Mouse (Mus musculus): ENCODE measurements around the gene B3gntl1.

The B3gntl1 gene

DNA sequence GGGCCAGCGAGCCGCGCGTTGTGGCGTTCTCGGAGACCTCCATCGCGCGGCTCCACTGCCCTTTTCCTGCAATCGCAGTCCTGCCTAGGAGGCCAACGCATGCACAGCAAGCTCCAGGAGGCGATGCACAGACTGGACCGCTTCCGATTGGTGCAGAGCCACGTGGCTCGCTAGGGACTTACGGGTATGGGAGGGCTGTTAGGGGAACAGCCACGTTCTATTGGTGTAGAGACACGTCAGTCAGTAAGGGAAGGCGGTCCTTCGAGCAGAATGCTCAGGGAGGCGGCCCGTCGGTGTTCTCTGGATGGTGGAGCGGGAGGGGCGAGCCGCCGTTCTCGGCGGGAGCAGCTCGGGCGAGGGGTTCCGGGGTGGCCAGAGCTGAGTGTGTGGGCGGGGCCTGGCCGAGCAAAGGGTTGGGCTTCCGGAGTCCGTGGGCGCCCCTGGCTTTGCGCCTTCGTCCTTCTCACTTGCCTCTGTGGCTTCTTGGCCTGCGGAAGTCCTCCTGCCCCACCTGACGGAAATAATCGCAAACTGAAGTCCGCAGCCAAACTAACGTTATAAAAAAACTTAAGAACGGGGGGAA lies at the start of gene B3gntl1:
Gene B3gntl1 (minus strand): TSS at position 164 of the 583 bp plus-strand sequence.
- peak; percentile 99 for DNase-seq

DNA sequence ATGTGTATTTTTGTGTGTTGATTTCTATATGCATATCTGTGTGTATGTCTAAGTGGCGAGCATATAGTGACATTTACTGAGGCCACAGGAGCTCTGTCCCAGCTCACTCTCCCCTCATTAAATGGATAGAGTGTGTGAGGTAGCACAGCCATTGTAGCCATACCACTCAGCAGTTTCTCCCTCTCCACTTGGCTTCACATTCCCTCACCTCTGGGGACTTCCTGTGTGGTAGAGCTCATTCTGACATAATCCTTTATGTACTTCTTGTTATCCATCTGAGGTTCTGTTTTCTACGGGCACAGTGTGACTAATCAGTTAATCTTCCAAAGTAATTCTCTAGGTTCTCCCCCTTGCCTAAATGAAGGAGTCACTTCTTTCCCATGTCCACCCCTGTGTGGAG lies 49.5 kb upstream of the B3gntl1 start:
- DNase-seq = no peak

DNA sequence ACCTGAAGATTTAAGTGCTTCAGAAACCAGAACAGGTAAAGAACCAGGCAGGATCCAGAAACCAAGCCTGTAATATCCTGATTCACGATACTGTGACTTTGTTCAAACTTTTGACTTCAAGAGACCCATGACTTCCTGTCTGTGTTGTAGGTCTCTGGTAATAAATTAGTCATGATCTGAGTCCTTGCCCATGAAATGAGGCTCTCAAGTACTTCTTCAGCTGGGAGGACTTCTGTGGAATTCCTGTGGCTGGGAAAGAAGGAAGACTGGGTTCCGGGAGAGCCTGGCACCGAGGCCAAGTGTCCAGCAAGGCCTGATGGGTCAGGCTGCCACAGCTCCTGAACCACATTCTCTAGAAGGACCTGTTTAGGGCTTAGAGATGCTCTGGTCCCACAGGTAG lies 47.8 kb upstream of the B3gntl1 start:
- DNase-seq = no peak

DNA sequence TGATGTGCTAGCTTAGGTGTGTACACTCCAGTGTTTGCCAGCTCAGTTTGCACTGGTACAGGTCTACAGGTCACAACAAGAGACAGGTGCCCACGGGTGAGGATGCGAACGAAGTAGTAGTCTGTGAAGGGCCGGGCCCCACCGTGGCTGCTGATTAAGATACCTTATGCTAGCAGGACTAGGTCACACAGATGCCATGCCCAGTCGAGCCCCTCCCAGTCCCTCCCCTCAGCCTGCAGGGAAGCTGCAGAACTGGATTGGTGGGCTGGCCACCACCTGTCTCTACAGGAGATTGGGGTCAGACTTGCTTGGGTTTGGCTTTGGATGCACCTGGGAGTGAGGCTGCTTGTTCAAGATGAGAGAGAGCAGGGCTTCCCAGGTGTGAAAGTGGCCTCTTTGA lies 44.8 kb upstream of the B3gntl1 start:
- no peak for DNase-seq

DNA sequence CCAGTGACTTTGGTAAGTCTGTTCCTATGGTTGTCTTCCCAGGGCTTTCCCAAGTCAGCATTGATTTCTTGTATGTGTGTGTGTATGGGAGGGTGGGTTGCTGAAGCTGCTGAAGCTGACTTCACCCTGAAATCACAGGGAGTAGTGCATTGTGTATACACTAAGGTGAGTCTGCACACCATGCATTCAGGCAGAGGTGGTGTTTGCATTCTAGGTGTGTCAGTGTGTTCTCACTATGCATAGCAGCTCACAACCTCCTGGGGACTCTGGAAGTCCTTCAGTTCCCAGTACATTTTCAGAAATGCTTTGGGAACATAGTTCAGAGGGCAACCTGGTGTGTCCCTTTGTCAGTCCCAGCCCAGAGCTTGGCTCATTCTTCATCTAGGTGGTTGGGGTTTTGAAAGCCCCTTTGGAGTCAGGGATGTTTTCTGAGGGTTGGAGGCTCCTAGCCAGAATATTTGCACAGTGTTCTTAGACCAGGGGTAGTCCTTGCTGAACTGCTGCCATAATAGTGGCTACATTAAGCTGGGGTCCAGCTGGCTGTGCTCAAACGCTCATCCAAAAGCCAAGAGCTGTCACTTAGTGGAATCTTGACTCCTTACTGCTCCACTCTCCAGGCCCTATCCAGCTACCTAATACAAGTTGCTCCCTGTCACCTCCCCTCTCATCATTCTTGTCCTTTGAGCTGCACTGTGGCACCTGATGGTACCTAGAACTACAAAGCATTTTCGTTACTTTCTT lies 42.0 kb upstream of the B3gntl1 start:
- DNase-seq = no peak

DNA sequence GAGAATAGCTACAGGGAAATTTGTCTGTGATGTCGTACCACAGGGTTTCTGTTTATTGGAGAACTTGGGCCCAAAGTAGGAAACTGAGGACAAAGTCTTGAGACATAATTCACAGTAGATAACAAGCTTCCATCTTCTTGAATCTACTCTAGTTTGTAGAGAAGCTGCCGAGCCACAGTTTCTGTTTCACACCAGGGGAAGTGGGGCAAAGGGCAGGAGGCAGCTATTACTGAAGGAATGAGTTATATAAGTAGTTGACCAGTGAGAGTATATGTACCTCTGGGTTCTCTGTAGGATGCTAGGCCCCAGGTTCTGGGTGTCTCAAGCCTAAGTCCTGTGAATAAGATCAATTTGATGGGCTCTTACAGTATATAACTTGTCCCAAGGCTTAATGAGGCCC lies 40.6 kb upstream of the B3gntl1 start:
- no peak for DNase-seq

DNA sequence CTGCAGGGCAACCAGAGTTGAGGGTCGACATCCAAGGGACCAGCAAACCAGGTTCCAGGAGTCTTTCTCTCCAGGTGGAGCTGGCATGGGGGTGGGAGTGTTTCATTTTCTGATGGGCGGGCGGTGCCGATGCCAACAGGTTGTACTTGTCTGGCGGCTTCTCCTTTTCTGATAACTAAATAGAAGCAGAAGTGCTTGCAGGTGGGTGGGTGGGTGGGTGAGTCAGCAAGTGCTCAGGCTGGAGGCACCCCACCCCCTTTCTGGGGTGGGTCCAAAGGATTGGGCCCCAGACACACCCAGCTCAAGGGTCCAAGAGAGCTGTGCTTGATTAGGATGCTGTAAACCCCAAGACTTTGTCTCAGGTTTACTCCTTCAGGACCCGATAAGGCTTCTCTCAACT lies 40.0 kb upstream of the B3gntl1 start:
- DNase-seq = no peak

DNA sequence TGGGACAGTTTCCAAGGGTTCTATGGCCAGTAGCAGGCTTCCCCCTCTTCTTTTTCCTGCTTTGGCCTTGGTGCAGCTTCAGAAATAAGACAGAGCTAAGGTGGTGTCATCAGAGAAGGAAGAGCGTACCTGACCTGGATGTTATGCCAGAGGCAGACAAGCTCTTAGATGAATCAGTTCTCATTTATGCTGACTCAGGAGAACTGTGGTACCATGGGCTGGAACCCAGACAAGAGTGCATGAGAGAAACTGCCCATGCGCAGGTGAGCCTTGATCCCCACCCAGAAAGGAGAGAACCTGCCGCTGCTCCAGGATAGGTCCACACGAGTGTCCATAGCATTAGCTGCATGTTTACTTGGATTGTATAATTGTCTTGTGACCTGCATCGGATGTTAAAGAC lies 37.3 kb upstream of the B3gntl1 start:
- no peak for DNase-seq

DNA sequence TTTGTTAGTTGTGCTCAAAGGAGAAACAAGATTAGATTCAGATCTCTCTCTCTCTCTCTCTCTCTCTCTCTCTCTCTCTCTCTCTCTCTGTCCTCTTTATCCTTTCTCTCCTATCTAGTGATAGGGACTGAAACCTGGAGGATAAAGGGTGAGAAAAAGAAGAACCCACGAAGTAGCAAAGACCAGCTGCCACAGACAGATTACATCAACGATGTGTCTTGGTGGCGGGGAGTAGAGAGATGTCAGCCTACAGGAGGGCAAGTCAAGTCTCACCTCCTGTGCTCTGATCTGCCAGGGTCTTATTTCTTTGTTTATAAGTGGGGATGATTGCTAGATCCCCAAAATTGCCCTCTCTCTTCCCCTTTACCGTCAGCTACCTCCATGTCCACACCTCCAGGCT lies 36.3 kb upstream of the B3gntl1 start:
- DNase-seq = no peak

DNA sequence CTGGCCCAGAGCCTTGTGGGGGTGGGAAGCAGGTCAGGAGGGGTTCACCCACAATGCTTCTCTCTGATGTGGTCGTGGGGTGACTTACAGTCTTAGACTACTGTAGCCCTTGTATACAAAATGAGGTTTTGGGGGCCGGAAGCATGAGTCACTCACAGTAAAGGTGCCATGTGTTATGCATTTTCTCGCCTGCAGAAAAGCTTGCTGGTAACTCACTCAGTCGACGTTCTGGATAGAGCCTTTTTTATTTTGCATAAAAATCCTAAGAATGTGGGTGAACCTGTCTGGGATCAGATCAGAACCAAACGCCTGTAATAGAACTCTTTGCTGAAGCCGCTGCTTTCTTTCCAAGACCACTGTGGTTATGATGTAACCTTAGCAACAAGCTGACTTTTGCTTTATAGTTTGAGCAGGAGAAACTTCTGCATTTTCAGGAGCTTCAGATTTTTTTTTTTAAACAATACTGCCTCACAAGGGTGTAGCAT lies 33.6 kb upstream of the B3gntl1 start:
- DNase-seq = no peak

DNA sequence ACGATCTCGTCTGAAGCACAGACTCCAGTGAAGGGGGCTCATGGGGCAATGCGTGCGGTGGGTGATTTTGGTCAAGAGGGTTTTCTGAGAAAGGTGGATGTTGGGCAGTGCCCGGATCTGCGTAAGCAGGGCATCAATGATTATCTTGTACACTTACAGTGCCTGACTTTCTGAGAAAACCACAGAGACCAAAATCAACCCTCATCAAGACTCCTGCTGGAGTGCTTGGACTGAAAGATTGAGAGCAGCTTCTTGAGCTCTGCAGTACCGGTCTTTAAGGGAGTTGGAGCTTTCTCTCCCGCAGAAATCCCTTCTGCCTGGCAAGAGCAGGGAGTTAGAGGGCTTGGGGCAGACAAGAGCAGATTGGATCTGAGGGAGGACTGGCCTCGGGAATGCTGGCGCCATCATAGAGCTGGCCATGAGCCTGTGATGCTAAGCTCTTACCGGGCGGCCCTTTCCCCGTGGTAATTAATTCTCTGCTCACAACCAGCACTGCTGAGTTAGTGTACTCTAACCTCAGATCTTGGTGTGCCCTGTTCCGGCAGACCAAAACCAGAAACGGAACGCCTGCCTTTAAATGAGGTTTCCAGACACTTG lies 30.8 kb upstream of the B3gntl1 start:
- DNase-seq = no peak

DNA sequence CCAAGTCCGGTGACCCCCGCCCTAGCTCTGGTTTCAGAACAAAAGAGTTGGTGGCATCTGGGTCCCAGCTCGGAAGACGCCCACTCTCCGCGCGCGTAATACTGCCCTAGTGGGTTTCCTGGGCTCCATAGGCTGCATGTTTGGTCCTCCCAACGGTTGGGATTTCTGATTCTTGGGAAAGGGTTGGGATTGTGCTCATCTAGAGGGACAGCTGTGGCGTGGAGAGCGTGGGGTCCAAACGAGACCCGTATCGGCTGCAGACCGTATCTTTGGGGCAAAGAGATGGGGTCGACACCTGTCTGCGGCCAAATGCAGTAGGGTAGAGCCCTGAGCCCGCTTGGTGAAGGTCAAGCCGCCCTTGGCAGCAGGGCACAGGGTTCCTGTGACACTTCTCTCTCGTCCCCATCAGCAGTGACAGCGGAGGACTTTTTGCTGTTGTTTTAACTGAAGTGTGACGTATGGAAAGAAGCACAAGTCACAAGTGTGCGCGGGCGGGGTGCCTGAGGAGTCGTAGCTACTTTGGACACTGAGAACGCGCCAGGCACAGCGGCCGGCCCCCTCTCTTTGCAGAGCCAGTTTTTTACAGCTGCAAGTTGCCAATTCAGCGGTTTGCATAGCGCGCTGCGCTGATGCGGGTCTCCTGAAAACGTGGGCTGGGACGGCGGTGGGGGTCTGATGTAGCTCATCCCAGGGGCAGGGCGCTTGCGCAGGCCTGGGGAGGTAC lies 30.1 kb upstream of the B3gntl1 start:
- peak; percentile 47 for DNase-seq

DNA sequence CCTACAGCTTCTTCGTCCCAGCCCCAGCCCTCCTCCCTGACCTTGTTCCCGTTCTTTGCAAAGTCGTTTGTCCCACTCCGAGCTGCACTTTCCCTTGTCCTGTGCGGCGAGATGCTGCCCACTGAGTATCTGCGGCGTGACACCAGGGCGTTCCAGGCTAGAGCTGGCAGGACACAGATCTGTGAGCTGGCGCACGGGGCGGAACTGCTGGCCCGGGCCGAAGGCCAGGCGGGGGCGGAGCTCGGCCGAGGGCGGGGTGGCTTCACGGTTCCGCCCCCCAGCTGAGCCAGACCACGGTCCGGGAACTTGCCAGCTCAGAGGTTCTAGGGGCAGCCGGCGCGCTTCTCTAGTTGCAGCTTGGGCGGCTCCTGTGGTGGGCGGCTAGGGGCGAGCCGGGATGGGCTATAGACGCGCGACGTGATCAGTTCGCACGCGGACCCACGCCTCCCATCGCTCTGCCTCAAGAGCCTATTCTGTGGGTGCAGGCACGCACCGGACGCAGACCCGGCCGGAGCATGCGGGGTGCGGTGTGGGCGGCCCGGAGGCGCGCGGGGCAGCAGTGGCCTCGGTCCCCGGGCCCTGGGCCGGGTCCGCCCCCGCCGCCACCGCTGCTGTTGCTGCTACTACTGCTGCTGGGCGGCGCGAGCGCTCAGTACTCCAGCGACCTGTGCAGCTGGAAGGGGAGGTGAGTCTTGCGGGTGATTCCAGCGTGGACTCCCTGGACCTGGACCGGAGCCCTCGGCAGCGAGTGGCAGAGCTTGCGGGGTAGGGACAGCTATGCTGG lies 29.4 kb upstream of the B3gntl1 start:
- DNase-seq = peak; percentile 86

DNA sequence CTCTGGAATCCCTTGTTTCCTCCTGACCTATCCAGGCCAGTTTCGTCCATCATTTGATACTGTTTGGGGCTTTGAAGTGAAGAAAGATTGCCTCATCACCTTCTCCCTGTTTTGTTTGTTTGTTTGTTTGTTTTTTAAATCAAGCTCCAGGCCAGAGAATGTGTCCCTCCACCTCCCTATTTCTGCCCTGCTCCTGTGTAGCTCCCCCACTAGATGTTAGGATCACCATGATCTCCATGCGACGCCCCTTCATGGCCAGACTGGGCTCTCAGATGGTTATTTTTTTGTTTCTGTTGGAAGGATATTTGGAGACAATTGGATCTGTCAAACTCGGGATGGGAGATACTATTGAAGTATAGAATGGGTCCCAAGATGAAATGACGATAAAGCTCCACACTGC lies 28.3 kb upstream of the B3gntl1 start, which contains the start of gene Metrnl:
Gene Metrnl (plus strand): TSS at position 301 of the 400 bp plus-strand sequence.
- no peak for DNase-seq

DNA sequence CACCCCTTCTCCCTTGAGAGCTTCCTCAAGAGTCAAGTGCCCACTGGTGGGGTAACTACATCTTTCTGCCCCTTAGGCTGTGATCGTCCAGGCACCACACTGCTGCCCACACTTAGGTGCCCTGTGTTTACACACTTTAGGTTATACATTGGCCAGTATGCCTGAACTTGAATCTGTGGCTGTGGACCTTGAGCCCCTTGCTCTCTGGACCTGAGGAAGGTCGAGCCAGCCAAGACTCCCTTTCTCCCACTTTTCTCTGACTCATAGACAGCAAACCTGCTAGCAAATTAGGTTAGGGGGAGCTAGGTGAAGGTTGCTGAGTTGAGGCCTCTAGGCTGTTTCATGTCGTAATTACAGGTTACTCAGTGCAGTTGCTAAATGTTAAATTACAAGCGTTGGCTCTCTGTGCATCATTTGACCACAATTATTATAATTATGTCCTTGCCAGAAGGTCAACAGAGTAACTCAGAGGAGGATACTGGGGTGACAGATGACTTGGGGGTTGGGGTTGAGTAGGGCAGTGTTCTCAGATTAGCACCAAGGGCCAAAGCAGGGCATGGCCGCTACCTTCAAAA lies 25.5 kb upstream of the B3gntl1 start:
- DNase-seq = no peak

DNA sequence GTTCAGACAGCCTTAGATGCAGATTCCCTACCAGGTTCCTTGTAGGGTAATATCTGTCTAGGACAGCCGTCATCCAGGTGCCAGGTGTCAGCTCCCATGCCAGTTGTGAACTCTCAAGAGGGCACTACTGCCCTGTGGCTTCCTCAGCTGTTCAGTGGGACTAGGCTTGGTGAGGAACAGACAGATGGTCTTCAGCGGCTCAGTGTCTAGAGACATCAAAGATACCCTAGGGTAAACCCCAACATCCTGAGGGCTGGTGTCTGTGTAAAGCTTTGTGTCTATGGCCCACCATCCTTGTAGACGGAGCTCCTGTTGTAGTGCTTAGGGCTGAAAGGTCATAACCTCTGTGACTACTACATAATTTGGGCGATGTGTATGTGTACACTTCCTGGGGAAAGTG lies 24.3 kb upstream of the B3gntl1 start:
- DNase-seq = no peak

DNA sequence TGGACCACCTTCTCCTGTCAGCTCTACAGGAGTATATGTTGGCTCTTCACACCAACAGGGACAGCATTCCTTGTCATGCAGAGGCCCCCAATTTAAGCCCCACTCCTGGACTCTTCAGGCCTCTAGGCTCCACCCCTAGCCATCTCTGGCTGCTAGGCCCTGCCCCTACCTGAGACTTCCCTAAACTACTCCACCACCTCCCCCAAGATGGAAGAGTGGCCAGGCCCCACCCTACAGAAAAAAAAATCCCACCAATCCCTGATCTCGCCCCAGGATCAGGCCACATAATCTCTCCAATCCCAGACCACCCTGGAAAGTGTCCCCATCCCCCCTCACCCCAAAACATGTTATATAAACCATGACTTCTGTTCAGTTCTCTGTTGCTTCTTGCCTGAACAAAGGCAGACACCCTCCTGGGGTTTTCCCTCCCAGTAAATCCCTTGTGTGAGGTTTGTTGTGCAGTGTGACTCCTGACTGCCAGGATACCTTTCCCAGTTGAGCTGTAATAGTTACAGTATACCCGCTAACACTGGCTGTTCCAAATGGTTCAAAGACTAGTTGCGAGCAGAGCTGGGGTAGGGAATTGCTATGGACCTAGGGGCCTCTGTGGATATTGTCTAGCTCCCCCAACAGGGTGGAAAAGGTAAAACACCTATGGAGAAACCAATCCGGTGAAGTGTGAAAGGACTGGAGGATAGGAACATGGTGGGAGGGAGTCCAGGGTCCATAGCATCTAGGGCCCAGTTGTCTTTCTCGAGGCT lies 22.5 kb upstream of the B3gntl1 start:
- DNase-seq = no peak

DNA sequence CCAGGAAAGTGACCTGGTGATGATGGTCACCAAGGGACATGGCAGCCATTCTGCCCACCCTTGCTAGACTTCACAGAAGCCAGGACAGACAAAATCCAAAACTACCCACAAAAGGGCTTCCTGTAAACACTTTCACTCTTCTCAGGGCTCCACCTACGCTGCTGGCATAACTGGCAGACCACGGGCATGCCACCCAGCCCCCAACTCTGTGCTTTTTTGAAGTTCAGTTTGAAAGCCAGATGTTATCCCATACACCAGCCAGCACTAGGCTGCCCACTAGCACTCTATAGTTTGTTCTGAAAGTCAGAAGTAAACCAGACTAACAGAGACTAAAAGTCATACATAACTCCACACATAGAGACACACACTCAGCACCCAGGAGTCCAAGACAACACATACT lies 15.1 kb upstream of the B3gntl1 start:
- no peak for DNase-seq

DNA sequence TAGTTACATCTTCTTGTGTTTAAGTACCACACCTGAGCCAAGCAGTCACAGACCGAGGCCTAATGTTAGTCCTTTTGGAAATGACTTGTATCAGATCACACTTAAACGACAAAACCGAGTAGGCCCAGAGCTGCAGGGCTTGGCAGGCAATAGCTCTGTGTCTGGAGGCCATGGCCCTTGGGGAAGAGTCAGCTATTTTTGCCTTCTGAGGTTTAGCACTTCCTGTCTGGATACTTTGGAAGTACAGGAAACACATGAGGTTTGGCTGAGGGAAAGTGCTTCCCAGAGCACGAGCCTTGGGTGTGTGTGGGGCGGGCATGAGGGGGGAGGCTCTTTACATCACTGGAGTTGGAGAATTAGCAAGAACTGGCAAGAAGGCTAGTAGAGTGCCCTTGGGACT lies 13.7 kb upstream of the B3gntl1 start:
- DNase-seq = no peak

DNA sequence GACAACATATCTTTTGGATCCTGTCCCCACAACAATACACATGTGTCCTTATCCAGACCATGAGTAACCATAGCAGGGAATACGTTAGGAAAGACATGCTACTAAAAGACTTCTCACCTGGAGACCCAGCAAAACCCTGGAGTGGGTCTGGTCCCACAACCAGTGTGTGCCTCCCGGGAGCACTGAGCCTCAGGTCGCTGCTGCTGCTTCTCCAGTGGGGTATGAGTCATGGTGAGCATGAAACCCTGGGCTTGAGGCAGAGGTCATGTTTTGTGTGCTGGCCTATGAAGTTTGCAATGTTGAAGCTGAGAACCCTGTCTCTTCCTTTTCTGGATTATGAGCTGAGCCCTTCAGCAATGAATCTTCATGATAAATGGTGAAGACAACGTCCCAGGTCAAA lies 13.1 kb upstream of the B3gntl1 start:
- no peak for DNase-seq

DNA sequence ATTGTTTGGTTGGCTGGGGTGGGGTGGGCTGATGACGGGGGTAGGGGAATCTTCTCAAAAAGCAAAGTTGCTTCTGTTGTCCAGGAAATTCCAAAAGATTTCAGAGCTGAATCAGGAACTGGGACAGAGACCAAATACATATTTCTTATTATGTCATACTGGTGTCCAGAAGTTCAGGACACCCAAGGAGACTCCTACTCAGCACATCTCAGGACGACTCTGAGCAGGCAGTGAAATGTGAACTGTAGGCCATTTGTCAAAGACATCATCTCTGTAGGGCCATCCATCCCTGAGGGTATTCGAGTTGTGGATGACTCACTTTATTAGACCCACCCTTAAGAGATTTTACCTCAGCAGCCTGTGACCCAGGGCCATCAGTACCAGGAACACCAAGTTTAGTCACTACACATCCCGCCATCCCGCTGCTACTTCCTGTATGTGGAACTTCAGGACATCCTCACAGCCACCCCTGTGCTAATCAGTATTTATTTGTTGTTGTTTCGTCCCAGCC lies 12.6 kb upstream of the B3gntl1 start:
- no peak for DNase-seq

All from layer of hippocampus, adult 9-11 months (tissue).